Mouse (Mus musculus): ENCODE results near the gene Fndc7. TPM values are rescaled to one million over a fixed set of nuclear protein-coding genes. Genes with fewer than 3 reads are reported as not detected.
A peak's percentile ranks its signal among the peaks of the same experiment; 100 is the strongest.

The Fndc7 gene
- polyA plus RNA-seq, 1 experiment: 0.26 TPM

DNA sequence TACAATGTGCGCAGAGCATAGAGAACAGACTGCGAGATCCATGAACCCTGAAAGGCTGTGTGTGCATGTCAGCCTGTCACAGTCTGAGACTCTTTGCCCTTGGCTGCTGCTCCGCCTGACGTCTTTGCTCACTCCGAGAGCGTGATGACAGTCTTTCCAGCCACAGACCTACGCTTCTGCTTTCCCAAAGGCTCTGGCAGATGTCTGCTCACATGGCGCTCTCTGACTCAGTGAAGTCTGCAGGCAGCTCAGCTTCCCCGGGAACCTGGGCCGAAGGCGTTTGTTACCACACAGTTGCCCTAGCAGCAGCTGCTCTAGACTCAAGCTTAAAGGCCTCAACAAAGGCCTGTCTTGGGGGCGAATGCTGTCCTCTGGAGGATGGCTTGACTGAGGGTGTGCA is 34.4 kb downstream of the Fndc7 start:
- no peaks in the 10 kb centered on the region for H3K79me2 ChIP-seq (ENCODE audit: control insufficient read depth, insufficient read depth)

DNA sequence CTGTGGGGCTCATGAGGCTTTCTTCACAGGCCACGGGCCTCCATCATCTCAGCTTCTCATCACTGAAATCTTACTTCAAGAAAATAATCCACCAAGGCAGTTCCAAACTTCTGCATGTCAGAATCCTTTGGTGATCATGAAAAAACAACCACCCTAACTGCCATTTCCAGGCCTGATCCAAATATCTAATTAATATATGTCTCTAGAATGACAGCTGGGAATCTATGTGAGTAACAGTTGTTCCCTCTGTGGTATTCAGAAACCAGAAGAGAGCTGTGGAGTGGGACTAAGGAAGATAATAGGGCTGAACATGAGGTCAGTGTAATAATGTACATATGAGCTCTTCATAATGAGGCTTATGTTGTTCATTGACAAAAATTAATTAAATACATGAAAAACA is 36.5 kb downstream of the Fndc7 start:
- Histone ChIP-seq H3K36me3 (ENCODE audit: control insufficient read depth, insufficient read depth) (no peaks in the 10 kb centered on the region), H3K79me2 (ENCODE audit: control insufficient read depth, insufficient read depth) (no peaks in the 10 kb centered on the region), H3K4me3 (no peak overlapping the region), H3K27me3 (ENCODE audit: control insufficient read depth, insufficient read depth, insufficient read length) (no peaks in the 10 kb centered on the region), H3ac (ENCODE audit: control insufficient read depth, insufficient read length) (no peak overlapping the region), H3K4me2 (ENCODE audit: low read depth) (no peak overlapping the region)
- TF ChIP-seq CEBPB (IDR thresholded peaks at IDR 0.05; ENCODE audit: insufficient read depth, poor library complexity, severe bottlenecking) (no peak), MYOD1 (IDR thresholded peaks at IDR 0.05; ENCODE audit: control insufficient read depth in 1 of 3, insufficient read length in 2 of 3, low read depth in 2 of 3) (peak; percentile 30 to 47 (median 45)), MYOG (IDR thresholded peaks at IDR 0.05; ENCODE audit: control insufficient read depth in 1 of 3, insufficient read depth in 1 of 3, insufficient read length in 2 of 3, low read depth in 2 of 3) (peak in 1 of 3 experiments; percentile 50), MAX (IDR thresholded peaks at IDR 0.05; ENCODE audit: low read depth) (no peak)

More for the DNA sequence above, 34.4 kb downstream of the Fndc7 start:
- H3ac ChIP-seq (ENCODE audit: control insufficient read depth, insufficient read length): no peak overlapping the region
- H3K4me3 ChIP-seq: no peak overlapping the region
- H3K36me3 ChIP-seq (ENCODE audit: control insufficient read depth, insufficient read depth): no peaks in the 10 kb centered on the region
- peak overlapping the region; percentile 73 for H3K4me2 ChIP-seq (ENCODE audit: low read depth)
- H3K27me3 ChIP-seq (ENCODE audit: control insufficient read depth, insufficient read depth, insufficient read length): no peaks in the 10 kb centered on the region
- TF ChIP-seq TCF3 (IDR thresholded peaks at IDR 0.05; ENCODE audit: insufficient read length, low read depth) (no peak), MYOG (IDR thresholded peaks at IDR 0.05; ENCODE audit: control insufficient read depth in 1 of 3, insufficient read depth in 1 of 3, insufficient read length in 2 of 3, low read depth in 2 of 3) (peak; percentile 51 to 95 (median 69)), REST (IDR thresholded peaks at IDR 0.05; ENCODE audit: insufficient read depth, insufficient read length) (no peak), USF1 (IDR thresholded peaks at IDR 0.05; ENCODE audit: low read depth) (peak; percentile 43), POLR2A (IDR thresholded peaks at IDR 0.05; ENCODE audit: insufficient read length, low read depth) (peak; percentile 55), MAX (IDR thresholded peaks at IDR 0.05; ENCODE audit: low read depth) (peak; percentile 23), SRF (IDR thresholded peaks at IDR 0.05; ENCODE audit: control insufficient read depth, insufficient read length, low read depth) (no peak), TCF12 (IDR thresholded peaks at IDR 0.05; ENCODE audit: insufficient read depth, poor library complexity, severe bottlenecking) (peak; percentile 30), MYOD1 (IDR thresholded peaks at IDR 0.05; ENCODE audit: control insufficient read depth in 1 of 3, insufficient read length in 2 of 3, low read depth in 2 of 3) (peak in 2 of 3 experiments; percentile 77), POLR2AphosphoS2 (IDR thresholded peaks at IDR 0.05; ENCODE audit: insufficient read length, low read depth) (no peak), CEBPB (IDR thresholded peaks at IDR 0.05; ENCODE audit: insufficient read depth, poor library complexity, severe bottlenecking) (no peak), E2F4 (IDR thresholded peaks at IDR 0.05; ENCODE audit: insufficient read depth) (no peak)

DNA sequence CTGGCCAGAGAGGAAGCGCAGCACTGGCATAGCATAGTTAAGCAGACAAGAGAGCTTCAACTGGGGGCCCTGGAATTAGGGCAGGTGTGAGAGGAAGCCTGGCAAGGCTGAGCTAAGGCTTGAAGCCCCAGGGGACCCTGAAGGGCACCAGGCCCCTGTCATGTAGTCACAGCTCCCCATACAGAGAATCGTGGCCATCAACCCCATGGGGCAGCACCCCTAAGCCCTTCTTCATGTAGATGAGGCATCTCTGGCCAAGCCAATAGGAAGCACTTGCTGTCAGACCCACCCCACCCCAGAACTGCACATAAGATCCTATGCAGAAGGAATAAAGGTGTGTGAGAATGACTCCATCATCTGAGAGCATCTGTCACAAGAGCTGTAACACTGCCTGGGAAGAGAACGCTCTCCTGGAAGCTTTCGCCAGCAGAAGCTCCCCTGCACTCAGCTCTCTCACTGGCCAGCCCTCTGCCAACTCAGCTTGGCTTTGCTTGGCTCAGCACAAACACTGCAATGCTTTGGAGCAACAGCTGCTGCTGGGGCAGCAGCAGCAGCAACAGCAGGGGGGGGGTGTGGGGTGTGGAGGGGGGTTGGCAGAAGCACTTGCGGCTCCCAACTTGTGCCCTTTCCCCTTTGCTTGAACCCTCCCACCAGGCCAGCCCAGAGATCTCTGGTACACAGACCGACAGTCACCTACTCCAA is 37.7 kb downstream of the Fndc7 start:
- Histone ChIP-seq H3K36me3 (ENCODE audit: control insufficient read depth, insufficient read depth) (no peaks in the 10 kb centered on the region), H3K79me2 (ENCODE audit: control insufficient read depth, insufficient read depth) (no peaks in the 10 kb centered on the region), H3K4me2 (ENCODE audit: low read depth) (no peak overlapping the region), H3ac (ENCODE audit: control insufficient read depth, insufficient read length) (no peak overlapping the region), H3K4me3 (no peak overlapping the region), H3K27me3 (ENCODE audit: control insufficient read depth, insufficient read depth, insufficient read length) (no peaks in the 10 kb centered on the region)
- TF ChIP-seq MYOG (IDR thresholded peaks at IDR 0.05; ENCODE audit: control insufficient read depth in 1 of 3, insufficient read depth in 1 of 3, insufficient read length in 2 of 3, low read depth in 2 of 3) (peak; percentile 69 to 91 (median 77)), TCF12 (IDR thresholded peaks at IDR 0.05; ENCODE audit: insufficient read depth, poor library complexity, severe bottlenecking) (peak; percentile 8), CEBPB (IDR thresholded peaks at IDR 0.05; ENCODE audit: insufficient read depth, poor library complexity, severe bottlenecking) (no peak), MYOD1 (IDR thresholded peaks at IDR 0.05; ENCODE audit: control insufficient read depth in 1 of 3, insufficient read length in 2 of 3, low read depth in 2 of 3) (peak; percentile 44 to 92 (median 74))

DNA sequence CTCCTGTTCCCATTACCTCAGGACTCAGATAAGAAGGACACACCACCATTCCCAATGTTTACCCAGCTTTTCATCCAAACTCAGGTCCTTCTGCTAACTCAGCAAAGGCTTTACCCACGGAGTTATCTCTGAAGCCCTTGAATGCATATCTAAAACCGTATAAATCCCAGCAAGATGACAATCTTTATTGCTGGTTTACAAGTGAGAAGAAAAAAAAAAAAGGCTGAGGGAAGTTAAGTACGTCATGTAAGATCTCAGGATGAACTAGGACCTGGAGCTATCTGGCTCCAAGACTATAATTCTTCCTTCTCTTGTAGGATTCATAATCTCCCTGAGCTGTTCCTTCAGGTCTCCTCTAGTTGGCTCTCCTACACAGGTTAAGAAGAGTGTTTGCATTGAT is 38.3 kb downstream of the Fndc7 start:
- Histone ChIP-seq H3K27me3 (ENCODE audit: control insufficient read depth, insufficient read depth, insufficient read length) (no peaks in the 10 kb centered on the region), H3K79me2 (ENCODE audit: control insufficient read depth, insufficient read depth) (no peaks in the 10 kb centered on the region), H3ac (ENCODE audit: control insufficient read depth, insufficient read length) (no peak overlapping the region), H3K4me3 (no peak overlapping the region), H3K4me2 (ENCODE audit: low read depth) (no peak overlapping the region), H3K36me3 (ENCODE audit: control insufficient read depth, insufficient read depth) (no peaks in the 10 kb centered on the region)
- TF ChIP-seq E2F4 (IDR thresholded peaks at IDR 0.05; ENCODE audit: insufficient read depth) (no peak), MYOD1 (IDR thresholded peaks at IDR 0.05; ENCODE audit: control insufficient read depth in 1 of 3, insufficient read length in 2 of 3, low read depth in 2 of 3) (no peak), SRF (IDR thresholded peaks at IDR 0.05; ENCODE audit: control insufficient read depth, insufficient read length, low read depth) (no peak), MAX (IDR thresholded peaks at IDR 0.05; ENCODE audit: low read depth) (no peak), POLR2AphosphoS2 (IDR thresholded peaks at IDR 0.05; ENCODE audit: insufficient read length, low read depth) (no peak), CEBPB (IDR thresholded peaks at IDR 0.05; ENCODE audit: insufficient read depth, poor library complexity, severe bottlenecking) (no peak), TCF12 (IDR thresholded peaks at IDR 0.05; ENCODE audit: insufficient read depth, poor library complexity, severe bottlenecking) (no peak), REST (IDR thresholded peaks at IDR 0.05; ENCODE audit: insufficient read depth, insufficient read length) (no peak), USF1 (IDR thresholded peaks at IDR 0.05; ENCODE audit: low read depth) (no peak), MYOG (IDR thresholded peaks at IDR 0.05; ENCODE audit: control insufficient read depth in 1 of 3, insufficient read depth in 1 of 3, insufficient read length in 2 of 3, low read depth in 2 of 3) (no peak), POLR2A (IDR thresholded peaks at IDR 0.05; ENCODE audit: insufficient read length, low read depth) (no peak), TCF3 (IDR thresholded peaks at IDR 0.05; ENCODE audit: insufficient read length, low read depth) (no peak)

DNA sequence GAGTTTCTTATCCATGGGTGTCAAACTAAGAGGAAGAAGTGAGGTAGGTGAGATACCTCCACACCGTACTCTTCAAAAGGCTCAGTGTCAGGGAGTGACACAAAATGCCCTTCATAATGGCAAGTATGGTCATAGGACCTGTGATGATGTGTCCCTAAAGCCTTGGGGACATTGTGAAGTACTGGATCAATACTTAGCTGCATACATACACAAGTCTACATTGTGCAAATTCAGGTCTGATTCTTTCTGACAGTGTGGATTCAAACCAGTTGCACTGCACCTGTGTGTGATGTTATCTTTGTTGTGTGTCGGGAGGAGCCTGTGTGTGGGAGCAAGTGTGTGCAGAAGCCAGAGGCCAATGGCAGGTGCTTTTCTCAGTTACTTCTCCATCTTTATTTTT is 38.7 kb downstream of the Fndc7 start:
- no peak overlapping the region for H3K4me3 ChIP-seq
- no peak for TF ChIP-seq MYOD1 (IDR thresholded peaks at IDR 0.05; ENCODE audit: control insufficient read depth in 1 of 3, insufficient read length in 2 of 3, low read depth in 2 of 3)
- TF ChIP-seq E2F4 (IDR thresholded peaks at IDR 0.05; ENCODE audit: insufficient read depth): no peak
- no peak for TF ChIP-seq POLR2AphosphoS2 (IDR thresholded peaks at IDR 0.05; ENCODE audit: insufficient read length, low read depth)
- no peak for TF ChIP-seq TCF3 (IDR thresholded peaks at IDR 0.05; ENCODE audit: insufficient read length, low read depth)
- TF ChIP-seq REST (IDR thresholded peaks at IDR 0.05; ENCODE audit: insufficient read depth, insufficient read length): no peak
- TF ChIP-seq MYOG (IDR thresholded peaks at IDR 0.05; ENCODE audit: control insufficient read depth in 1 of 3, insufficient read depth in 1 of 3, insufficient read length in 2 of 3, low read depth in 2 of 3): no peak
- TF ChIP-seq SRF (IDR thresholded peaks at IDR 0.05; ENCODE audit: control insufficient read depth, insufficient read length, low read depth): no peak
- TF ChIP-seq CEBPB (IDR thresholded peaks at IDR 0.05; ENCODE audit: insufficient read depth, poor library complexity, severe bottlenecking): no peak
- TF ChIP-seq USF1 (IDR thresholded peaks at IDR 0.05; ENCODE audit: low read depth): no peak
- no peak for TF ChIP-seq MAX (IDR thresholded peaks at IDR 0.05; ENCODE audit: low read depth)
- no peaks in the 10 kb centered on the region for H3K79me2 ChIP-seq (ENCODE audit: control insufficient read depth, insufficient read depth)
- no peak overlapping the region for H3K4me2 ChIP-seq (ENCODE audit: low read depth)
- no peak overlapping the region for H3ac ChIP-seq (ENCODE audit: control insufficient read depth, insufficient read length)
- no peaks in the 10 kb centered on the region for H3K36me3 ChIP-seq (ENCODE audit: control insufficient read depth, insufficient read depth)
- H3K27me3 ChIP-seq (ENCODE audit: control insufficient read depth, insufficient read depth, insufficient read length): no peaks in the 10 kb centered on the region
